Mouse (Mus musculus) neural tube, embryonic 11.5 days (tissue): ENCODE measurements around the gene Zfp865. TPM values are rescaled to one million over a fixed set of nuclear protein-coding genes. Genes with fewer than 3 reads are reported as not detected.

Experiments
- ATAC-seq: fragments of 200-750 bp; cut with Nextera tagmentation; 2 replicates; pipeline ENCODE4 v1.8.0; 2017; ENCODE audit warnings: moderate number of reproducible peaks, mild to moderate bottlenecking, moderate TSS enrichment, moderate library complexity; ENCODE audit not compliant: insufficient read depth, low FRiP score, low TSS enrichment
- DNase-seq: peaks from one replicate; pipeline ENCODE4 v3.0.0-alpha.2; 2015; ENCODE audit warnings: low spot score
- H3K27ac ChIP-seq: fragments of 300-500 bp; sonication (generic); 2 replicates; pipeline ENCODE4 v1.5.1; 2014; ENCODE audit warnings: low read depth, mild to moderate bottlenecking, low read length
- H3K27me3 ChIP-seq: fragments of 300-500 bp; sonication (generic); 2 replicates; pipeline ENCODE4 v1.6.1; 2014; ENCODE audit warnings: mild to moderate bottlenecking, low read length, mixed read lengths; ENCODE audit not compliant: control insufficient read depth, insufficient read depth
- H3K36me3 ChIP-seq: fragments of 300-500 bp; sonication (generic); 2 replicates; pipeline ENCODE4 v1.6.1; 2014; ENCODE audit warnings: mild to moderate bottlenecking, low read length, moderate library complexity, mixed read lengths; ENCODE audit not compliant: control insufficient read depth, insufficient read depth
- H3K4me1 ChIP-seq: fragments of 300-500 bp; sonication (generic); 2 replicates; pipeline ENCODE4 v1.6.1; 2014; ENCODE audit warnings: low read length, mixed read lengths; ENCODE audit not compliant: control insufficient read depth, insufficient read depth
- H3K4me2 ChIP-seq: fragments of 300-500 bp; sonication (generic); 2 replicates; pipeline ENCODE4 v1.6.1; 2014; ENCODE audit warnings: low read depth, mild to moderate bottlenecking, moderate library complexity
- H3K4me3 ChIP-seq: fragments of 300-500 bp; sonication (generic); 2 replicates; pipeline ENCODE4 v1.5.1; 2014; ENCODE audit warnings: low read depth, low read length
- H3K9ac ChIP-seq: fragments of 300-500 bp; sonication (generic); 2 replicates; pipeline ENCODE4 v1.6.1; 2014; ENCODE audit warnings: mild to moderate bottlenecking, low read length
- H3K9me3 ChIP-seq: fragments of 300-500 bp; sonication (generic); 2 replicates; pipeline ENCODE4 v1.6.1; 2016; ENCODE audit warnings: low read length; ENCODE audit not compliant: control insufficient read depth
- WGBS: fragments of 180-500 bp; shearing (Covaris S2); extraction: QIAGEN DNeasy Blood & Tissue Kit; methylation state at CpG from one replicate; pipeline ENCODE4 v1.1.7; 2014; 5-methylcytosine and 5-hydroxymethylcytosine counted together
- polyA plus RNA-seq: library from polyadenylated mRNA; unstranded; fragments of >200 nt; fragmentation: Nextera tagmentation; extraction: Ambion mirVana; gene quantifications from 2 replicates; pipeline ENCODE4 v1.2.1, GENCODE M21; 2014

Gene Zfp865
- polyA plus RNA-seq, 1 experiment from 2014 or later, result 5.6 TPM

DNA sequence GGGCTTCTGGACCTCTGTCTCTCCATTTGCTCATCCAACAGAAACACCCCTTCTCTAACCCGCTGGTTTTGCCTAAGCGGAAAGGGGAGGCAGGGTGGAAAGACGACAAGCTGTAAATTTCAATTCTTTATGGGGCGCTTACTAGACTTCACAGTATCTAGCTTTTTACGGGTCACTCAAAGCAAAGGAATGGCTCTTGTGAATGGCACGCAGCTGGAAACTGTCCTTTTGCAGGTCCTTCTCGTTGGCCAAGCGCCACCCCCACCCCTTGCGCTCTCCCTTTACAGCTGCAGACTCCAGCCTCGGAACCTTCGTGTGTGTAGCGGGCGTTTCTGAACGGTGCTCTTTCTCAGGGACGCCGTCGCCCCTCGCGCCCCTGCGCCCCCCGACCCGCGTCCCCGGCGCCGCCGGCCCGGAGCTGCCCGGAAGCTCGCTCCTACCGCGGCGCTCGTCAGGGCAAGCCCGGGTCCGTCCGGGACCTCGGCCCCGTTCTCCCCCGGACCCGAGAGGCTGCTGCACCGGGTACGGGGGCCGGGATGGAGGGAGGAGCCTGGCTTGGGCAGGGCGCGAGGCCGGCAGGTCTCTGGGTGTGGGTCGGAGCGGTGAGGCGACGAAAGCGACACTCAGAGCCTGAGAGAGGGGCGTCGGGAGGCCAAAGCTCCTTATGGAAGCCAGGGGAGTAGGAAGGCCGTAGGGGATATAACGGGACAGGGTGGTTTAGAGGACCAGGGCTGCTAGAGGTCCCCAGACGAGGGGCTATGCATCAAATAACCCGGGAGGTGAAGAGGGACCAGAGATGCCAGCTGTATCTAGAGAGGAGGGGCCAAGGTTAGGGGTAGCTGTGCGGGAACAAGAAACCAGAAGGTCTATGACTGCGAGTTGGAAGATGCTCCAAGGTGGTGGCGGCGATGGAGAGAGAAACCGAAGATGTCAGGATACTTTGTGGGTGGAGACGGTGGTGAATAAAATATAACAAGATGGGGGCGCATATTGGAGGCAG lies 31.3 kb downstream of the Zfp865 start, which contains the start of gene Zfp580:
Gene Zfp580 (plus strand): TSS at position 346 of the 1,000 bp plus-strand sequence.
- H3K27ac ChIP-seq, result peak within 1 kb of the TSS; percentile 67
- peaks cover 41% of the 10 kb centered on the region for H3K27me3 ChIP-seq
- H3K4me2 ChIP-seq, result peak within 1 kb of the TSS; percentile 90
- H3K36me3 ChIP-seq, result no peaks in the 10 kb centered on the region
- no peaks in the 10 kb centered on the region for H3K9me3 ChIP-seq
- peak; percentile 87 for DNase-seq
- ATAC-seq, result peak; percentile 84
- peaks cover 13% of the 10 kb centered on the region for H3K4me1 ChIP-seq
- 1% methylated on average over 64 of the region's 65 CpGs for WGBS
- peak within 1 kb of the TSS; percentile 79 for H3K4me3 ChIP-seq
- H3K9ac ChIP-seq, result peak within 1 kb of the TSS; percentile 89

DNA sequence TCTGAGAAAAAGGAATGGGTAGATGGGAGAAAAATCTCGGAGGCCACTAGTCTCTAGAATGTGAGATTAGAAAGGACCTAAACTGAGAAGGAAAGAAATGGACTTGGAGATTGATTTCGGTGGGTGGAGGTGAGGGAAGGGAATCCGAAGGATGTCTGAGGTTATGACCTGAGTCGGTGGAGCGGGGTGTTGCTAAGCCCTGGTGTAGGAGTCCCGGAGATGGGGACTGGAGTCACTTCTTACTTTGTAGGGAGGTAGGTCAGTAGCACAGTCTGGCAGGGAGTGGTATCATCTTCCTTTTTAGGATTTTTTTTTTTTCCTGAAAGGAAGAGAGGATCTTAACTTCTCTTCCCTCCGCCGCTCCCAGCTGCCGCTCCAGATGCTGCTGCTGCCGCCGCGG lies 32.3 kb downstream of the Zfp865 start:
- WGBS, result 2% methylated on average over 12 of the region's 12 CpGs
- H3K4me3 ChIP-seq, result peak overlapping the region; percentile 79
- H3K4me1 ChIP-seq, result peaks cover 18% of the 10 kb centered on the region
- H3K27me3 ChIP-seq, result peaks cover 50% of the 10 kb centered on the region
- DNase-seq, result peak; percentile 21
- no peak overlapping the region for H3K27ac ChIP-seq
- H3K9me3 ChIP-seq, result no peaks in the 10 kb centered on the region
- peak overlapping the region; percentile 90 for H3K4me2 ChIP-seq
- no peak for ATAC-seq
- no peaks in the 10 kb centered on the region for H3K36me3 ChIP-seq
- H3K9ac ChIP-seq, result no peak overlapping the region

DNA sequence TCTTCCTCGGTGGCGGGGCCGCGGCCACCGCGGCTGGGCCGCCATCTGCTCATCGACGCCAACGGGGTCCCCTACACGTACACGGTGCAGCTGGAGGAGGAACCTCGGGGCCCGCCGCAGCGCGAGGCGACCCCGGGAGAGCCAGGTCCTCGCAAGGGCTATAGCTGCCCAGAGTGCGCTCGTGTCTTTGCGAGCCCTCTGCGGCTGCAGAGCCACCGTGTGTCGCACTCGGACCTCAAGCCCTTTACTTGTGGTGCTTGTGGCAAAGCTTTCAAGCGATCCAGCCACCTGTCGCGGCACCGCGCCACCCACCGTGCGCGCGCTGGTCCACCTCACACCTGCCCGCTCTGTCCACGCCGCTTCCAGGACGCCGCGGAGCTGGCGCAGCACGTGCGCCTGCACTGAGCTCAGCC lies 32.8 kb downstream of the Zfp865 start:
- H3K9me3 ChIP-seq, result no peaks in the 10 kb centered on the region
- peak overlapping the region; percentile 79 for H3K4me3 ChIP-seq
- H3K9ac ChIP-seq, result peak overlapping the region; percentile 24; the same call in 1 of the 2 replicates
- DNase-seq, result peak; percentile 19
- H3K27ac ChIP-seq, result no peak overlapping the region
- WGBS, result 4% methylated on average over 42 of the region's 45 CpGs
- no peak for ATAC-seq
- no peaks in the 10 kb centered on the region for H3K36me3 ChIP-seq
- peak overlapping the region; percentile 90 for H3K4me2 ChIP-seq
- peaks cover 18% of the 10 kb centered on the region for H3K4me1 ChIP-seq
- H3K27me3 ChIP-seq, result peaks cover 55% of the 10 kb centered on the region

DNA sequence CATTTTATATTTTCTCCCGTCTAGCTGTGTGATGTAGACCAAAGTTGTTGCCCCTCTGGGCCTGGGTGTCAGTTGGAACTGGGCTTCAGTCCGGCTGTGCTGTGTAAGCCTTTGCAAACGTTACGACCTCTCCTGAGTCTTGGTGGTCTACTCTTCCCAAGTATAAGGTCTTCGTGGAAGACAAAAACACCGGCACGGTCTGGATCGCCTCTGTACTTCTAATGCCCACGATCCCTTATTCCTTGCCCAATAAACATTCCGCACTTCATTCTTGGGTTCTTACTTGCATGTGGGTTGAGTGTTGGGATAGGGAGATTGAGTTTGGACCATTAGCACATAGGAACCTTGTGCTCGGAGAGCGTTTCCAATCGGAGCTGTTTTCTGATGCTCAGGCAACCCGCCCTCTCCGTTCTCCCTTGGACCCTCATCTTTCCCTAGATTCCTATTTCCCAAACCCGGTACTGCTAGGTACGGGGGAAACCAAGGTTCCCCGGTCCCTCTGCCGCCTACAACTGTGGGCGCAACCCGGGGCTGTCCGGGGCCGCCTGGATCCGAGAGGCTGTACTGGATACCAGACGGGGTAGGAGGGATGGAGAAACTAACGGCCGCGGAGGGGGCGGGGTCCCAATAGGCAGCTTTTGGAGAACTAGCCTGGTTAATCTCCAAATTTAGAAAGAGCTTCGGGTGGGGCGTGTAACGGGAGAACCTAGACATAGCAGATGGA lies 33.4 kb downstream of the Zfp865 start:
- DNase-seq (no peak), ATAC-seq (no peak)
- WGBS, result 8% methylated on average over 32 of the region's 32 CpGs
- Histone ChIP-seq H3K4me3 (peak overlapping the region; percentile 79), H3K27me3 (peaks cover 56% of the 10 kb centered on the region), H3K36me3 (no peaks in the 10 kb centered on the region), H3K27ac (no peak overlapping the region), H3K4me1 (peaks cover 18% of the 10 kb centered on the region), H3K4me2 (peak overlapping the region; percentile 90), H3K9me3 (no peaks in the 10 kb centered on the region), H3K9ac (peak overlapping the region; percentile 32)

DNA sequence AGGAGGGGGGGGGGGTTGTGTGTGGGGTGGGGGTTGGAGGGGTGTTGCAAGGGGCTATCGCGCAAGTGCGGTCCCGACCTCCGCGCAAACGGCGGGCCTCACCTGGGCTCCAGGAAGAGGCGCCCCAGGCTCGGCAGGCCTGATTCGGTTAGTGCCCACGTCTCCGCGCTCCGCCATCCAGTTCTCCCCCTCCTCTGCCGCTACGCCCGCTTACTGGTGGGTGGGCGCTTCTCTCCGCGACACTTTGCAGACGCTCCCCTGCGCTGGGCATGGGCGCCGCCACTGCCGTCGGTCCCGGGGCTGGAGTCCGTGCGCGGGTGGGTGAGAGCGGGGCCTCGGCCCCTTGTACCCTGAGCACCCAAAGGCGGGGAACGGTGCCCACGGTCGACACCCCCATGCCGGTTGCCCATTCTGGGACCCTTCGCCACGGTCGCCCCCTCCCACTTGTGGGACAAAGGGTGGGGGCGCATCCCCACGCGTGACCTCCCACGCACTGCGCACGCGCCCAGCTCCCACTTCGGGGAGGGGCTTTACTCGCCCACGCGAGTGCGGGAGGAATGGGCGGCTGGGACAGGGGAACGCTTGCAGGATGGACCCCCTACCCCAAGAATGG lies 36.6 kb downstream of the Zfp865 start:
- Histone ChIP-seq H3K9me3 (no peaks in the 10 kb centered on the region), H3K36me3 (no peaks in the 10 kb centered on the region), H3K4me3 (peak overlapping the region; percentile 43), H3K4me2 (peak overlapping the region; percentile 60), H3K9ac (peak overlapping the region; percentile 50; the same call in 1 of the 2 replicates), H3K4me1 (peaks cover 22% of the 10 kb centered on the region), H3K27me3 (peaks cover 56% of the 10 kb centered on the region), H3K27ac (no peak overlapping the region)
- DNase-seq (peak; percentile 54), ATAC-seq (no peak)
- 3% methylated on average over 47 of the region's 55 CpGs for WGBS

DNA sequence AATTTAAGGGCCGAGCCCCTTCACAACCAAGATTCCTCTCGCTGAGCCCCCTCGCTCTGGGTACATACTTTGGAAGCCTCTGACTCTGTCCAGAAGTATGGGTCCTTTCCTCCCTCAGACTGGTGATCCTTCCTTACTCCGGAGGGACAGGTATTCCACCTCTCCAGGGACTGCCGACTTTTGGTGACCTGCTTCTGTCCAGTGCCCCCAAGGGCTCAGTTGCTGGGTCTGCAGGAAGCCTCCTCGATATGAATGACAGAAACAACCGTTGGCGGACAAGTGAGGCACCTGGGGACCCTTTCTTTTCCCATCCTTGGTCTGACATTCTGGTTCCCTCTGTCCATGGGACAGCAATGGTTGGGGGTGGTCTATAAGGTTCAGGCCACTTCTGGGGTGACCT lies 37.2 kb downstream of the Zfp865 start:
- ATAC-seq, result no peak
- H3K4me2 ChIP-seq, result peak overlapping the region; percentile 60
- no peaks in the 10 kb centered on the region for H3K36me3 ChIP-seq
- no peak overlapping the region for H3K9ac ChIP-seq
- peak overlapping the region; percentile 43 for H3K4me3 ChIP-seq
- H3K27ac ChIP-seq, result no peak overlapping the region
- H3K27me3 ChIP-seq, result peaks cover 56% of the 10 kb centered on the region
- no peak for DNase-seq
- no peaks in the 10 kb centered on the region for H3K9me3 ChIP-seq
- H3K4me1 ChIP-seq, result peaks cover 22% of the 10 kb centered on the region
- WGBS, result 36% methylated on average over 8 of the region's 8 CpGs

DNA sequence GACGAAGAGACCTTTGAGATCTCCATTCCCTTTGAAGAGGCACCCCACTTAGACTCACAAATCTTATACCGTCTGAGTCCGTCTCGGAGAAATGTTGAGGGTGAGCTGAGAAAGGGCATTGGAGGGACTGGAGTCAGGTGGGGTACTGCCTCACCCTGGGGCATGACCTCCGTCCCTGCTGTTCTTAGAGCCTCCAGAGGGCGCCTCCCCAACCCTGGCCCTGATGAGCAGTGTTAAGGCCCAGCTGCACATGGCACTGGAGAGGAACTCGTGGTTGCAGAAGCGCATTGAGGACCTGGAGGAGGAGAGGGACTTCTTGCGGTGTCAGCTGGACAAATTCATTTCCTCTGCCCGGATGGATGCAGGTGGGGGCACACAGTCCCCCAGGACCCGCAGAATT lies 37.6 kb downstream of the Zfp865 start:
- Histone ChIP-seq H3K27me3 (peaks cover 52% of the 10 kb centered on the region), H3K4me1 (peaks cover 20% of the 10 kb centered on the region), H3K27ac (no peak overlapping the region), H3K36me3 (no peaks in the 10 kb centered on the region), H3K9me3 (no peaks in the 10 kb centered on the region), H3K4me3 (no peak overlapping the region), H3K4me2 (no peak overlapping the region), H3K9ac (no peak overlapping the region)
- ATAC-seq (no peak), DNase-seq (no peak)
- WGBS, result 25% methylated on average over 11 of the region's 11 CpGs

DNA sequence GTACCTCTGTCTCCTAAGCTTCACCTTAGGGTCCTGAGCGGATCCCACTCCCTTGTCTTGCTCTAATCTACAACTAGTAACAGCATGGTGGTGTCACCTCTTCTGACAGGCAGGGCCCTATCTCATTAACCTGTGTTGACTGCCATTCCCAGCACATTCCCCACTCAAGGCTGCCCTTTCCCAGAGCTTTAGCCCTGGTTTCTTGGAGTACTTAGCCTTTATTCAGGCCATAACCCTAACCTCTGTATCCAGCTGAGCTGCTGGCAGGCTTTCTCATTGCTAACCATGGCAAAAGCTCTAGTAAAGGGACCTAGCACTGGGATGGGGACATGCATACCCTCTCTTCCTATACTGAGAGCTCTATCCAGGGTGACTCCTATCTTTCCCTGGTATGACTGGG lies 38.5 kb downstream of the Zfp865 start:
- Histone ChIP-seq H3K9ac (no peak overlapping the region), H3K36me3 (no peaks in the 10 kb centered on the region), H3K9me3 (no peaks in the 10 kb centered on the region), H3K4me1 (peaks cover 17% of the 10 kb centered on the region; the same call in 1 of the 2 replicates), H3K4me2 (no peak overlapping the region), H3K27ac (no peak overlapping the region), H3K27me3 (peaks cover 44% of the 10 kb centered on the region), H3K4me3 (no peak overlapping the region)
- DNase-seq (no peak), ATAC-seq (no peak)
- WGBS, result 81% methylated on average over 1 of the region's 1 CpGs
